Mouse (Mus musculus): Measurements from ENCODE around the gene Rpusd1.
"Not testable (repeated sequence)": the region's sequence is repeated elsewhere in the genome, so short reads cannot be mapped to it uniquely, and the experiment has no call there.

Rpusd1 gene

DNA sequence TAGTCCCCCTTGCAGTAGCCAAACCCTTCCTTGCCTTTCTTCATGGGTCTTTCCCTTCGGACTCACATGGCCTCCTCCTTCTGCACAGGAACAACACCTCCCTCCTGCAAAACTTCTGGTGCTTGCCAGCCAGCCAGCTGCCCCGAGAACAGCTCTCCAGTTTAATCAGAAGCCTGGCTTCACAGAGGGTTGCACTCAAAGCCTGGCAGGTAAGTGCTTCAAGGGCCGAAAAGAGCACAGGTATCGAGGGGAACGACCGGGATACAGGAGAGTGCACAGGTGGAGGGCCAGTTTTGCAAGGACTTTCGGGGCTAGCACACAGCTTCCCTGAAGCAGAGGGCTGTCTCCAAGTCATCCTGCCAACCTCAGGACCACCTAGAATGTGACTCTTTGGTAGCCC is 11.4 kb downstream of the Rpusd1 start:
- DNase-seq (ENCODE audit: low spot score) = no peak

DNA sequence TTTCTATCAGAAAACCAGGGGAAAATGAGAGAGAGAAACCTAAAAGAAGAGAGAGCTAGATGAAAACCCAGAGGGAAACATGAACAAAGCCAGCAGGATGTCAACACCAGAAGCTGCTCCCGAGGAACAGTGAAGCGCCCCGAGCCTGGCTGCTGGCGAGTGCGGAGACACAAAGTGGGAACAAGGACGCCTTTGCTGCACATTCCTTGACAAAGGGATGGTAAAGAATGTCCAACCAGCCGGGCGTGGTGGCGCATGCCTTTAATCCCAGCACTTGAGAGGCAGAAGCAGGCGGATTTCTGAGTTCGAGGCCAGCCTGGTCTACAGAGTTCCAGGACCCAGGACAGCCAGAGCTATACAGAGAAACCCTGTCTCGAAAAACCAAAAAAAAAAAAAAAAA is 14.0 kb downstream of the Rpusd1 start:
- not testable (repeated sequence) for DNase-seq (ENCODE audit: low spot score)

DNA sequence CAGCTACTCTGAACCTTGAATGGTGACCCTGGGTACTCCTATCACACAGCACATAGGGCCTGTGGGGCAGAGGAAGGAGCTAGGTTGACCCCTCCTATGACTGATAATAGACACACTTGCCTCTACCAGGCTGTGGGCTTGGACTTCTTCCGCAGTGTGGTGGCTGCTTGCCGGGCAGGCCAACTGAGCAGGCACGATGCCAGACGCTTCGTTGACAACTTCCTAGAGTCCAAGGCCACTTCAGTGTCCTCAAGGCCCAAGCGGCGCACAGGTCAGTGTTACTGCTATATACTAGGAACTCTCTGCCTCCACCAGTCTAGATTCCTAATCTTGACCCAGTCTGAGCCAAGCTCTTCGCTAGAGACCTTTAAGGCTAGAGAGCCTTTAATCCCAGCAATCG is 16.4 kb downstream of the Rpusd1 start:
- no peak for DNase-seq (ENCODE audit: low spot score)

- no peak for DNase-seq (ENCODE audit: low spot score)
Measured at GRCm38 (mm10) chr17:25744311-25744710, 16.8 kb downstream of the Rpusd1 start.

DNA sequence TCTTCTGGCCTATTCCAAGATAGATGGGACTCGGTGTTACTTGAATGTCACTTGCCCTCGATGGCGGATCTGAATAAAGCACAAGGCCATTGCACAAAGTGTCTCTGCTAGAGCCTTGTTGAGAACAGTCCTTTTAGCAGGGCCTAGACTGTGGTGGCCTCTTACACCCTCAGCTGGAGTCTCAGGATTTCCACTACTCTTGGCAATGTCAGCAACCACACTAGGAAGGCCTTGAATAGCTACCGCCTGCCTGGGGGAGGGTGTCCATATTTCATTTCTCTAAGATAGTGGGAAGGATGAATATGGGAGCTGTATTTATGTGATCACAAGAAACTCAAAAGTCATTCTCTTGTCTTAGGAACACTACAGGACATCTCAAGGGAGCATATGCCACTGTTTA is 20.8 kb downstream of the Rpusd1 start:
- DNase-seq (ENCODE audit: low spot score) = no peak

GRCm38 (mm10) chr17:25749314-25749713 is 21.8 kb downstream of the Rpusd1 start:
- no peak for DNase-seq (ENCODE audit: low spot score)

- DNase-seq (ENCODE audit: low spot score) = peak; percentile 66
Measured at GRCm38 (mm10) chr17:25751446-25751845, 24.0 kb downstream of the Rpusd1 start.

DNA sequence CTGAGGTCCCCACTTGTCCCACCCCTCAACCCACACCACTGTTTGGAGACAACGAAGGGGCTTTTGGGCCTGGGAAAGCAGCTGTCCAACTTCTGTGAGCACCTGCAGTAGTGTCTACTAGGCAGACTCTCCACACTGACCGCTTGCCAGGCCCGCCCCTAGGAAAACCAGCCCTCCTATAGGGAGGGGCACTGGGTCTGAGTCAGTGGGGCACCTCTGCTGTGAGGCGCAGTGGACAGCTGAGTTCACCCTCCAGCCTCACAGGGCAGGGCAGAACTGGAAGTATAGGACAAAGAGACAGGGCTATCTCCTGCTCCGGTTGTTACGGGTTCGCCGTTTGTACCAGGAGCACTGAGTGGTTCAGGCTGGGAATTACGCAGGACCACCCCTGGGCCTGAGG is 26.8 kb downstream of the Rpusd1 start, which contains the start of gene Msln:
Gene Msln (minus strand): TSS at position 138 of the 400 bp plus-strand sequence.
- DNase-seq (ENCODE audit: low spot score) = no peak

DNA sequence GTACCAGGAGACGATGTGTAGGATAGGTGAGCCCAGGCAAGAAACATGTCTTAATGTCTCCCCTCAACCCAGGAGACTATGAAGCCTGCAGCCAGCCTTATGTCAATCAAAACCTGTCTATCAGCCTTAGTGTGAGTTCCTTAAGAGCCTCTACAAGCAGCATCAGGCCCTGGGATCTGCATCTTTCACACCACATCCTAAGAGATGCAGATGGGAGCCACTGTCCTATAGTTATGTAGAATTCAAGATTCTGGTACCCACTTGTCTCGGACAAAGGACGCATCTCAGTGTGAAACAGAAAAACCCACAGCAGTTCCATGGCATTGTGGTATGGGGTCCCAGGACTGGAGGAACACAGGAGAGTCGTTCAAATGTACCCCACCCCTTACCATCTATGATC is 27.6 kb downstream of the Rpusd1 start:
- no peak for DNase-seq (ENCODE audit: low spot score)

GRCm38 (mm10) chr17:25755627-25756377 is 28.3 kb downstream of the Rpusd1 start:
- peak; percentile 40 for DNase-seq (ENCODE audit: low spot score)

DNA sequence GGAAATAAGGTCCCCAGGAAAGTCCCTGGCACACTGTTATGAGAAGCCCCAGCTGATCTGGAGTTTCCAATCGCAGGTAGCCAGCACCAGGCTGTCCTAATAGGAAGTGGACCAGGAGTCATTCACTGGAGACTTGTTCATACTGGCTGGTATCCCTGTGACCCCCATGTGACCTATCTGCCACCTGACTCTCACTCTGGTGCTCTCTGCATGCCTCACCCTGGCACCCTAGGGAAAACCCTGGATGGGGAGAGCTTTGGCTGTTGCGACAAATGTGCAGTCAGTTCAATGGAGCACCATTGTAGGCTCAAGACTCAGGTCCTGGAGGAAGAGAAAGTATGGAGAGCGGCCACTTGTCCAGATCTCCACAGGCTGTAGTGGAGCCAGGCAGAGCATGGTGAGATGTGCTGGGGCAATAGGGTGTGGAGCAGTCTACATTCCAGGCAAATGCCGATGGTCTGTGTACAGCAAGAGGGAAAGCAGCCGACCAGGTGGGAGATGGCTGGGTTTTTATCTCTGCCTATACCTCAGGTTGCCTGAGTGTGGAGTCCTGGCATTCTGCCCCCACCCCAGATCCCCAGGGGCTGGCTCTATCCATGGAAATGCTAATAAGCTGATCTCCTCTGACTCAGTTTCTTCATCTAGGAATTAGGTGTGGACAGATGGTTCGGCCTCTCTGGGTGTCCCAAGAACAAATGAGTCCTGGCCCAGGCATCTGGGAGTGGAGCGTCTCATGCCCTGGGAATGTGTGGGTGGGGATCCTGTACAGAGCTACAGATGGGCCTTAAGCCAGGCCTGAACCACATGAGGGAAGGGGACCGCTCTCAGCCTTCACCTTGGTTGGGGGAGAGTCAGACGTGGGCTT is 29.1 kb downstream of the Rpusd1 start:
- DNase-seq (ENCODE audit: low spot score) = peak; percentile 27

DNA sequence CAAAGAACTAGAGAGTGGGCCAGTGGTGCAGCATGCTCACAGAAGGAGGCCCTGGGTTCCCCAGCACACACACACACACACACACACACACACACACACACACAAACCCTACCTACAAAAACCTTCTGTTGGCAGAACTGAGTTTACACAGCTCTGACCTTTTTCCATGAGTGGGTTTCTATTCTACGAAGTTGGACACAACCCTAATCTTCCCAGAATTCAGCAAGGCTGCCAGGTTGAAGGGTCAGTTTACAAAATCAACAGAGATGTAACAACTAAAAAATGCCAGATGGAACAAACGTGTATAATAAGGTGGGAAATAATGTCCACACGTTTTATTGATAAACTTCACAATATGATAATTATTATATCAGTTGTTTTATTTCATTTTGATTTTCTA is 30.2 kb downstream of the Rpusd1 start:
- DNase-seq (ENCODE audit: low spot score) = no peak

DNA sequence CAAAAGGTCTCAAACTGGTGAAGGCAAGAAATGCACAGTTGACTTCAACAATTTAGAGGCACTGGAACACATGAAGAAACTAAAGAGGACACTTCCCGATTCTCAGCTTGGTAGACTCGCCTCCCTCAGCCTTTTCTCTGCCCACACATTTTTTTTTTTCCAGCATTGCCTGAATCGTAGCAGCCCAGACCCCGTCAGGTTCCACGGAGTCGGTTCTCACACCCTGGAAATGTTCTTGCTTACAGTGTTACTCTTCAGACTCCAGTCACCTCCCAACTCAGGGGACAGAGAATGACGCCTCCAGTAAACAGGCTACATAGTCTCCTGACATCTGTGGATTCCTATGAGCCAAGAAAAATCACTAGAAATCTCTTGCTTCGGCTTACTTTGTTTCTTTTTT is 32.7 kb downstream of the Rpusd1 start:
- DNase-seq (ENCODE audit: low spot score) = no peak

GRCm38 (mm10) chr17:25761561-25761970 is 34.1 kb downstream of the Rpusd1 start:
- DNase-seq (ENCODE audit: low spot score) = no peak

DNA sequence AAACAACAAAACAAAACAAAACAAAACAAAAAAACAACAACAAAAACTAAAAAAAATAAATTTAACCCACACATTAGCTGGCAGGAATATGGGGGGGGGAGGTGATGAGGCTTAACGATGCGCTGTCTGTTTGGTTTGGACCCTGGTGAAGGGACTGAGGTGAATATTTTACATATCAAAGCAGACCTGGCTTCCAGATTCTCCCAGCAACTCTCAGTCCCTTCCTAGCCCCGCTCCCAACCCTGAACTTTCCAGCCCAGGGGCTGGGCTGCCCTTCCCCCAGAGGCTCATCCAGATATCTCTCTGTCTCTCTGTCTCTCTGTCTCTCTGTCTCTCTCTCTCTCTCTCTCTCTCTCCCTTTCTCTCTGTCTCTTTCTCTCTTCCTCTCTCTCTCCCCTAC is 35.1 kb downstream of the Rpusd1 start:
- DNase-seq (ENCODE audit: low spot score) = no peak

GRCm38 (mm10) chr17:25765886-25766285 is 38.4 kb downstream of the Rpusd1 start:
- DNase-seq (ENCODE audit: low spot score) = no peak

- DNase-seq (ENCODE audit: low spot score) = no peak
Measured at GRCm38 (mm10) chr17:25769331-25769730, 41.9 kb downstream of the Rpusd1 start.

GRCm38 (mm10) chr17:25773549-25774120 is 46.2 kb downstream of the Rpusd1 start, which contains the start of gene Narfl:
Gene Narfl (plus strand): TSS chr17:25773776.
- peak; percentile 99 for DNase-seq (ENCODE audit: low spot score)

GRCm38 (mm10) chr17:25775318-25776062 is 48.0 kb downstream of the Rpusd1 start:
- no peak for DNase-seq (ENCODE audit: low spot score)

GRCm38 (mm10) chr17:25777948-25778347 is 50.5 kb downstream of the Rpusd1 start:
- DNase-seq (ENCODE audit: low spot score) = no peak

Data from adipocyte (in vitro differentiated cells).